Mouse (Mus musculus) heart, embryonic 15.5 days (tissue): ENCODE results near the gene Abca15. TPM values are rescaled to one million over a fixed set of nuclear protein-coding genes. Genes with fewer than 3 reads are reported as not detected.

Experiments
- polyA plus RNA-seq: library from polyadenylated mRNA; unstranded; fragments of >200 nt; fragmentation: Nextera tagmentation; extraction: Ambion mirVana; gene quantifications from 2 replicates; pipeline ENCODE4 v1.2.1, GENCODE M21; 2015

Abca15 gene
- polyA plus RNA-seq, 1 experiment from 2014 or later, result not detected

Other genes starting within 250 kb of the Abca15 start
- 0.08 and 0.22 TPM in 2 replicates for gene Dnah3, start 233.4 kb upstream of the Abca15 start, polyA plus RNA-seq
- 24.1 and 27.3 TPM in 2 replicates for gene Tmem159, start 226.3 kb upstream of the Abca15 start, polyA plus RNA-seq
- gene Zp2, start 183.4 kb upstream of the Abca15 start, polyA plus RNA-seq, result 0.06 and 0.14 TPM in 2 replicates
- gene Anks4b, start 154.8 kb upstream of the Abca15 start, polyA plus RNA-seq, result not detected in 2 replicates
- 1.7 and 2.8 TPM in 2 replicates for gene Crym, start 126.6 kb upstream of the Abca15 start, polyA plus RNA-seq
- not detected in 2 replicates for gene Abca14, start 124.7 kb upstream of the Abca15 start, polyA plus RNA-seq
- gene Abca16, start 81.0 kb downstream of the Abca15 start, polyA plus RNA-seq, result not detected in 2 replicates